Mouse (Mus musculus) frontal cortex, postnatal 36 days (tissue): Measurements from ENCODE around the gene Eya2.

Experiments
- DNase-seq, 2 experiments: peaks; one replicate each; pipeline ENCODE4 v3.0.0; 2022; ENCODE audit warnings: low spot score in 2 of 2

Gene Eya2

GRCm38 (mm10) chr2:165818985-165819948 lies 224.4 kb downstream of the Eya2 start:
- DNase-seq = peak; percentile 70 to 86

GRCm38 (mm10) chr2:165820073-165820472 lies 225.2 kb downstream of the Eya2 start:
- DNase-seq = no peak

- no peak for DNase-seq
These were observed 225.8 kb downstream of the Eya2 start for GRCm38 (mm10) chr2:165820504-165821095.
